Mouse (Mus musculus): Measurements from ENCODE around the gene Gm853.
A peak's percentile ranks its signal among the peaks of the same experiment; 100 is the strongest.

Gene Gm853

GRCm38 (mm10) chr4:130213857-130214256 lies 8.3 kb downstream of the Gm853 start:
- no peak for DNase-seq (ENCODE audit: low spot score)

GRCm38 (mm10) chr4:130213197-130213596 lies 9.0 kb downstream of the Gm853 start:
- DNase-seq (ENCODE audit: low spot score): no peak

- DNase-seq (ENCODE audit: low spot score): no peak
Measured at GRCm38 (mm10) chr4:130212421-130212820, 9.8 kb downstream of the Gm853 start.

GRCm38 (mm10) chr4:130211870-130212269 lies 10.3 kb downstream of the Gm853 start:
- DNase-seq (ENCODE audit: low spot score): no peak

- DNase-seq (ENCODE audit: low spot score): peak; percentile 70
Measured at GRCm38 (mm10) chr4:130198694-130199670, 23.2 kb downstream of the Gm853 start.

- no peak for DNase-seq (ENCODE audit: low spot score)
Measured at GRCm38 (mm10) chr4:130196542-130196941, 25.7 kb downstream of the Gm853 start.

GRCm38 (mm10) chr4:130195924-130196323 lies 26.3 kb downstream of the Gm853 start:
- DNase-seq (ENCODE audit: low spot score): no peak

- DNase-seq (ENCODE audit: low spot score): no peak
Measured at GRCm38 (mm10) chr4:130192266-130192665, 29.9 kb downstream of the Gm853 start.

GRCm38 (mm10) chr4:130189606-130190005 lies 32.6 kb downstream of the Gm853 start:
- no peak for DNase-seq (ENCODE audit: low spot score)

GRCm38 (mm10) chr4:130188806-130189297 lies 33.3 kb downstream of the Gm853 start:
- DNase-seq (ENCODE audit: low spot score): peak; percentile 62

- no peak for DNase-seq (ENCODE audit: low spot score)
Measured at GRCm38 (mm10) chr4:130186891-130187290, 35.3 kb downstream of the Gm853 start.

GRCm38 (mm10) chr4:130186450-130186849 lies 35.8 kb downstream of the Gm853 start:
- DNase-seq (ENCODE audit: low spot score): no peak

GRCm38 (mm10) chr4:130183879-130184278 lies 38.3 kb downstream of the Gm853 start:
- no peak for DNase-seq (ENCODE audit: low spot score)

- no peak for DNase-seq (ENCODE audit: low spot score)
Measured at GRCm38 (mm10) chr4:130183023-130183422, 39.2 kb downstream of the Gm853 start.

GRCm38 (mm10) chr4:130181886-130182285 lies 40.3 kb downstream of the Gm853 start:
- DNase-seq (ENCODE audit: low spot score): no peak

GRCm38 (mm10) chr4:130180909-130181602 lies 41.1 kb downstream of the Gm853 start:
- no peak for DNase-seq (ENCODE audit: low spot score)

GRCm38 (mm10) chr4:130179876-130180275 lies 42.3 kb downstream of the Gm853 start:
- no peak for DNase-seq (ENCODE audit: low spot score)

GRCm38 (mm10) chr4:130177536-130177935 lies 44.7 kb downstream of the Gm853 start:
- DNase-seq (ENCODE audit: low spot score): no peak

- no peak for DNase-seq (ENCODE audit: low spot score)
Measured at GRCm38 (mm10) chr4:130177087-130177486, 45.1 kb downstream of the Gm853 start.

- DNase-seq (ENCODE audit: low spot score): no peak
Measured at GRCm38 (mm10) chr4:130176156-130176720, 46.0 kb downstream of the Gm853 start.

GRCm38 (mm10) chr4:130175072-130175711 lies 47.0 kb downstream of the Gm853 start, which contains the start of gene Tinagl1:
TSS of gene Tinagl1 (minus strand) at chr4:130175122.
- DNase-seq (ENCODE audit: low spot score): no peak

All from ovary, adult 18-20 months (tissue).